Mouse (Mus musculus): ENCODE data around the gene Pramef12.
"Not testable (repeated sequence)": the region's sequence is repeated elsewhere in the genome, so short reads cannot be mapped to it uniquely, and the experiment has no call there.

Pramef12 gene

DNA sequence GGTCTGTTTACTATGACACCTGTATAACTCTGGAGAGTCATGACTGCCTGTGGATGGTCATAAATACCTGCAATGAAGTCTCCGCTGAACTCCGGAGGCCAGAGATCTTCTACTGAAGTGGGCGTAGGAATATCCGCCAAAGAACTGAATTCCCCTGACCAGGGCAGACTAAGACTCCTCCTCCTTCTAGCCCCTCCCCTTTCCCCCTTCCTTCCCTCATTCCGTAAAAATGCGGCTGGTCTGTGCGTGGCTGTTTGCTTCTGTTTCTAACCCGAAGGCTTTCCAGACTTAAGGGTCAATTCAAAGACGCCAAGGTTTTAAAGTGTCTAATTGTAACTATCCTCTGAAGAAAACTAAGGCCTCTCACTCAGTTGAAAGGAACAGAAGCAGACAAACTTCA is at the start of gene Pramef12:
TSS of gene Pramef12 (minus strand) at position 175 of the 400 bp plus-strand sequence.
- no peak for DNase-seq (ENCODE audit: low spot score)

DNA sequence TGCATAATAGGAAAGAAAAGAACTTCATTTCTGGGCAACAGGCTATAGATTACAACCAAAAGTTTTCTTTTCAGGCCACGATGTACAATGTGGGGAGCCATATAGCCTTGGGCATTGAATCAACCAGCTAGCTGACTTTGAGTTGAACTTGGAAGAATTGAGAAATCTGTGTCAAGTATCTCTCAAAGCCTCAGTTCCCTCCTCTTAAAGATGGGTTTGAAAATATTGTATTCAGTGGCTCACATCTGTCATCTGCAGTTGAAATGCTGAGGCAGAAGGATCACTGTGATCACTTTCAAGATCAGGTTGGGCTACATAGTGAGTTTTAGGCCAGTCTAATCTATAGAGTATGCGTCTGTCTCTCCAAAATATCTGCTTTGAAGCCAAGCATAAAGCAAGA is 45.0 kb upstream of the Pramef12 start, which contains the start of gene Gm9944:
TSS of gene Gm9944 (minus strand) at position 101 of the 400 bp plus-strand sequence.
- no peak for DNase-seq (ENCODE audit: low spot score)

GRCm38 (mm10) chr4:144448546-144448945 is 40.3 kb upstream of the Pramef12 start:
- no peak for DNase-seq (ENCODE audit: low spot score)

GRCm38 (mm10) chr4:144441582-144441981 is 33.3 kb upstream of the Pramef12 start:
- no peak for DNase-seq (ENCODE audit: low spot score)

DNA sequence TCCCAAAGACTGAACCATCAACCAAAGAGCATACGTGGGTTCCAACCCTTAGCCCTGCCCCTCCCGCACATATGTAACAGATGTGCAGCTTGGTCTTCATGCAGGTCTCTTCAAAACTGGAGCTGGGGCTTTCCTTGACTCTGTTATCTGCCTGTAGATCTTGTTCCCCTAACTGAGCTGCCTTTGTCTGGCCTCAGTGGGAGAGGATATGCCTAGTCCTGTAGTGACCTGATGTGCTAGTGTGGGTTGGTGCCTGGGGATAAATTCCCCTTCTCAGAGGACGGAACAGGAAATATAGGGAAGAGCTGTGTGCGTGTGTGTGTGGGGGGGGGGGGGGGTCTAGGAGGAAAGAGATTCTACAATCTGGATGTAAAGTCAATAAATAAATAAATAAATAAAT is 32.8 kb upstream of the Pramef12 start:
- no peak for DNase-seq (ENCODE audit: low spot score)

GRCm38 (mm10) chr4:144438672-144439071 is 30.4 kb upstream of the Pramef12 start, which contains the start of gene 1700012P22Rik:
1700012P22Rik (minus strand) TSS chr4:144438772.
- no peak for DNase-seq (ENCODE audit: low spot score)

DNA sequence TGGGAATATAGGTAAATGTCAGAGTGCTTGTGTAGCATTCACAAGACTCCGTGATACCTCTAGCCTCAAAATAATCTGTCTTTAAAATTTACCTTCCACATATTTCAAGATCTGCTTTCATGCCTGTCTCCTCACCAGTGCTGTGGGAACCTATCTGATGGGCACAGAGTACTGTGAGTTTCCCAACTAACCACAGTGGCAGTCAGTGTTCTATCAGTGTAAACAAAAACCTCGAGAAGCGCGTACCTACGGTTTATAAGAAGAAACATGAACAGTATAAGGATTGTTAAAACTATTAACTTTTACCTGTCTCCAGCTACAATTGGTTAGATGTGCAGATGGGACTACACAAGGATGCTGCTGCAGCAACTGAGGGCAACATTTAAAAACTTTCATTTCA is 25.0 kb upstream of the Pramef12 start:
- DNase-seq (ENCODE audit: low spot score) = no peak

GRCm38 (mm10) chr4:144430723-144431122 is 22.5 kb upstream of the Pramef12 start:
- no peak for DNase-seq (ENCODE audit: low spot score)

- DNase-seq (ENCODE audit: low spot score) = peak; percentile 15
Observed at GRCm38 (mm10) chr4:144428868-144429267, 20.6 kb upstream of the Pramef12 start.

DNA sequence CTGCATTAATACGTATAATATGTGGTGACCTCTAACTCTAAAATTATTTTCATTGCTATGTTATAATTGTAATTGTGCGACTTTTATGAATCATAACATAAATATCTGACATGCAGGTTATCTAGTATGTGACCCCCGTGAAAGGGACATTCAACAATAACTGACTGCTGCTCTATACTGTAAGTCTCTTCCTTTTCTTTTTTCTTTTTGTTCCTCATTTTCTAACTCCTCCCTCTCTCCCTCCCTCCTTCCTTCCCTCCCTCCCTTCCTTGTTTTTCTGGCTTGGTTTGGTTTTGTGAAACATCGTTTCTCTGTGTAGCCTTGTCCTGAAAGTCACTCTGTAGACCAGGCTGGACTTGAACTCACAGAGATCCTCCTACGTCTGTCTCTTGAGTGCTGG is 16.3 kb upstream of the Pramef12 start:
- DNase-seq (ENCODE audit: low spot score) = no peak

DNA sequence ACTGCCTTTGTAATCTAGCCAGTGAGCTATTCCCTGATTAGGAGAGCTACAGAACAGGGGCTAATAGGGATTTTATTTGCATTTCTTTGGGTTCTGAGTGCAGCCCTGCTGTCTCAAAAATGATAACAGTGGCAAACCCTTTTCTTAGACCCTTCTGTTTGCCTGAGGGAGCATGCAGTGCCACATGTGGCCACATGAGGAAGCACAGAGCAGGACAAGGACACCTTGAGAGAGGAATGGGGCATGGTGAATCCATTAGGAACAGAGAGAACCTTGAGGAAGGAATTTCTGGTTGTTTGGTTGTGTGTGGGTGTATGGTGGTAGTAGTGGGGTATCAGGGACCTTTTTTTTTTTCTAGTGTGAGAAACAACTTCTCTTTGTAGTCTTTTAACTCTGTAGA is 12.4 kb upstream of the Pramef12 start:
- DNase-seq (ENCODE audit: low spot score) = no peak

GRCm38 (mm10) chr4:144406261-144406660 is 2.0 kb downstream of the Pramef12 start:
- DNase-seq (ENCODE audit: low spot score) = no peak

GRCm38 (mm10) chr4:144404456-144405086 is 3.7 kb downstream of the Pramef12 start:
- no peak for DNase-seq (ENCODE audit: low spot score)

- no peak for DNase-seq (ENCODE audit: low spot score)
Observed at GRCm38 (mm10) chr4:144402712-144403111, 5.6 kb downstream of the Pramef12 start.

DNA sequence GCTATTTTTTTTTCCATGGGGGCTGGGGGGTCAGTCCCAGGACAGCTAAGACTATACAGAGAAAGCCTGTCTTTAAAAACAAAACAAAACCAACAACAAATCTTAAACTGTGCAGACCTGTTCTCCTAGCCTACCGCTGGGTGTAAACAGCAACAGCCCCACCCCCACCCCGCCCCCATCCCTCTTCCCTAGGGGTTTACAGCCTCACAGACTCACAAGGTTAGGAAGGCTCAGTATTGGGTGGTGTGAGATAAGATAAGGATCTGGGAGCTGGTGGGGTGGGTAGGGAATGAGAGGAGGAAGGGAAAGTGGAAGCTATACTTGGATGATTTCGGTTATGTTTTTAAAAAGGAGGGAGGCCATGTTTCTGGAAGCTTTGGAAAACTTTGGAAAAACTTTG is 11.9 kb downstream of the Pramef12 start:
- no peak for DNase-seq (ENCODE audit: low spot score)

DNA sequence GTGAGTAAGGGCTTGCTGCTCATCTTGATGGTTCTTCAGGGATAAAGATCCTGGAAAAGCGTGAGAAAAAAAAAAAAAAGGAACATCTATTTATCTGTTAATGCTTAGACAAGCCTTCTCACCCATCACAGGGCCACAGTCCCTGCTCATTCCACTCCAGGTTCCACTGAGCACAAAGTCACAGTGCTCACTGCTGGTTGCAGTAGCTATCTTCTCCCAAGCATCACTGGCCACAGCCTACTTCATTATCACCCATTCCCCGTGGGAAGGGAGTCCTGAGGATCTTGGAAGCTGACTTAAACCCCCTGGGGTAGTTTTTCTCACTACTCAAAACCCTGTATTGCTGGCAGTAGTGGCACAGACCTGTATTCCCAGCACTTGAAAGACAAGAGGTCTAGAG is 30.4 kb downstream of the Pramef12 start, which contains the start of gene Pramef20:
TSS of gene Pramef20 (minus strand) at position 23 of the 400 bp plus-strand sequence.
- DNase-seq (ENCODE audit: low spot score) = no peak

- not testable (repeated sequence) for DNase-seq (ENCODE audit: low spot score)
Observed at GRCm38 (mm10) chr4:144357642-144358041, 50.6 kb downstream of the Pramef12 start, which contains the start of gene Gm13119. Gm13119 (plus strand) TSS chr4:144357942.

All from c-Kit-positive CD71-positive TER-119-positive erythroid progenitor cells, embryonic 14.5 days (primary cell).